Mouse (Mus musculus) telencephalon, adult 2 months (tissue): ENCODE measurements around the gene Sema6b.
"Not testable (repeated sequence)": the region's sequence is repeated elsewhere in the genome, so short reads cannot be mapped to it uniquely, and the experiment has no call there.

Experiments used
- DNase-seq: peaks from one replicate; pipeline ENCODE4 v3.0.0-alpha.2; 2011; ENCODE audit warnings: low read depth, low spot score

The Sema6b gene

GRCm38 (mm10) chr17:56119431-56119830 lies 20.7 kb downstream of the Sema6b start:
- DNase-seq: no peak

GRCm38 (mm10) chr17:56117251-56117710 lies 22.9 kb downstream of the Sema6b start, which contains the start of gene Plin5:
Gene Plin5, minus strand, starts transcription at chr17:56117596.
- no peak for DNase-seq

- no peak for DNase-seq
Measured at GRCm38 (mm10) chr17:56116193-56116592, 23.9 kb downstream of the Sema6b start.

- no peak for DNase-seq
Measured at GRCm38 (mm10) chr17:56112743-56113142, 27.4 kb downstream of the Sema6b start.

- peak; percentile 43 for DNase-seq
Measured at GRCm38 (mm10) chr17:56111864-56112263, 28.3 kb downstream of the Sema6b start.

DNA sequence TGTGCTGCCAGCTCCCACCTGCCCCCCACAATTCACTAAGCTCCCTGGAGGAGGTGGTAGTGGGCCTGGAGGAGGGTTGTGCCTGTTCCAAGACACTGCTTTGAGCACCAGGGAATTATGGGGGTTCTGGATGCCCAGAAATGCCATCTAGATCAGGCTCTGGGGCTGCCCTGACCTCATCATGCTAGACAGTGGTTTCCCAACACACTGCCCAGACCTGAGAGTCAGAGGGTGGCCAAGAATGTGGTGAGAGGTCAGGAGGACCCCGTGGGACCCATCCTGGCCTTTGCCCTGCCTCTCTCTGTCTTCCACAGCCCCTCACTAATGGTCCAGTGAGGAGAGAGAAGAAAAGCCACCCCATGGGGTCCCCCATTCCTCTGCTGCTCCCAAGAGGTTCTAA lies 29.1 kb downstream of the Sema6b start:
- no peak for DNase-seq

DNA sequence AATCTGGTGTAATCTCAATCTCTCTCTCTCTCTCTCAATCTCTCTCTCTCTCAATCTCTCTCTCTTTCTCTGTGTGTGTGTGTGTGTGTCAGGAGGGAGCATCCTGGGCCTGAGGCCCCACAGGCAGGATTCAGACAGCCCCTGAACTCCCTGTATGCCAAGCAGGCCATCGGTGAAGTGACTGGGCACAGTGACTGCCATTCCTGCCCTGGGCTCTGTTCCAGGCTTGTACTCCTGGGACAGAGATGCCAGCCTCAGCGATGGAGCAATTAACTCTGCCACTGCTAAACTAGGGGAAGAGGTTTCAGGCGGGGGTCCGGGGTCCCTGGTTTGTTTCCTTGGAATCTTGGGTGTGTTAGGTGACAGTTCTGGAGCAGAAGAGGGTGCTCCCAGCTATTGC lies 29.6 kb downstream of the Sema6b start:
- DNase-seq: no peak

GRCm38 (mm10) chr17:56109219-56110051 lies 30.7 kb downstream of the Sema6b start, which contains the start of gene Plin4:
Gene Plin4, minus strand, starts transcription at chr17:56109803.
- DNase-seq: no peak

- peak; percentile 27 for DNase-seq
Measured at GRCm38 (mm10) chr17:56108334-56109044, 31.7 kb downstream of the Sema6b start.

GRCm38 (mm10) chr17:56107736-56108135 lies 32.4 kb downstream of the Sema6b start:
- DNase-seq: no peak

DNA sequence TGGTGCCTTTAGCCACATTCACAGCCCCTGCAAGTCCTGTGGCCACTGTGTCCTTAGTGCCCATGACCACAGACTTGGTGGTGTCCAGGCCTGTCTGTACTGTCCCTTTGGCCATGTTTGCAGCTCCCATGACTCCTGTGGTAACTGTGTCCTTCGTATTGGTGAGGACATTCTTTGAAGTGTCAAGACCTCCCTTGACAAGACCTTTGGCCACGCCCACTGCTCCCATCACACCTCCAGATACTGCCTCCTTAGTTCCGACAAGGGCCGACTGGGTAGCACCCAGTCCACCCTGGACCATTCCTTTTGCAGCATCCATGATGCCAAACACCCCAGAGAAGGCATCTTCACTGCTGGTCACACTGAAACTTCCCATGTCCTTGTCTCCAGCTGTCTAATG lies 33.2 kb downstream of the Sema6b start:
- DNase-seq: no peak

GRCm38 (mm10) chr17:56106436-56106835 lies 33.7 kb downstream of the Sema6b start:
- not testable (repeated sequence) for DNase-seq

DNA sequence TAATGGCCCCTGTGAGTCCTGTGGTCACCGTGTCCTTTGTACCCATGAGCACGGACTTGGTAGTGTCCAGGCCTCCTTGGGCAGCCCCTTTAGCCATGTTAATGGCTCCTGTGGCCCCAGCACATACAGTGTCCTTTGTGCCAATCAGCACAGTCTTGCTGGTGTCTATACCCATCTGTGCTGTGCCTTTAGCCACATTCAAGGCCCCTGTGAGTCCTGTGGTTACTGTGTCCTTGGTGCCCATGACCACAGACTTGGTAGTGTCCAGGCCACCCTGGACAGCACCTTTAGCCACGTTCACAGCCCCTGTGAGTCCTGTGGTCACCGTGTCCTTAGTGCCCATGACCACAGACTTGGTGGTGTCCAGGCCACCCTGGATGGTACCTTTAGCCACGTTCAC lies 35.3 kb downstream of the Sema6b start:
- not testable (repeated sequence) for DNase-seq

DNA sequence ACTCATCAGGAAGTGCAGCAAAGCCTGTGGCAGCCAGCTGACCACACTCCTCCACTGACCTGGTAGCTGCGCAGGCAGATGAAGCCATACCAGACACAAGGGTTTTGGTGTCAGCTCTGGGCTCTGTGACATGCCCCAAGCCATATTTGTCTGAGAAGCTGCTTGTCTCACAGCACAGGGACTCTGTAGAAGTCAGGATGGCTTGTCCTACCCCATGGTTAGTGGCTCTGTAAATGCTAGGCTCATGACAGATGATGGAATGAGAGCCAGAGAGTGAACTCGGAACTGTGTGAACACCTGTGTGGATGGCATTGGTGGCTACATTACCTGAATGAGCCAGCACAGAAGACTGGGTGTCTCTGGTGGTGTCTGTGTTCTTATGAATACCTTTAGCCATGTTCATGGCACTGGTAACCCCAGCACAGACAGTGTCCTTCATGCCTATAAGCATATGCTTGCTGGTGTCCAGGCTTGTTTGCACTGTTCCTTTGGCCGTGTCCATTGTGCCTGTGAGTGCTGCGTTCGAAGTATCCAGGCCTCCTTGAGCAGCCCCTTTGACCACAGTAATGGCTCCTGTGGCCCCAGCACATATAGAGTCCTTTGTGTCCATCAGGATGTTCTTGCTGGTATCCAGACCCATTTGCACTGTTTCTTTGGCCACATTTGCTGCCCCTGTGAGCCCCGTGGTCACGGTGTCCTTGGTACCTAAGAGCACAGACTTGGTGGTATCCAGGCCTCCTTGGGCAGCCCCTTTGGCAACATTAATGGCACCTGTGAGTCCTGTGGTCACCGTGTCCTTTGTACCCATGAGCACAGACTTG lies 36.5 kb downstream of the Sema6b start:
- no peak for DNase-seq

GRCm38 (mm10) chr17:56102927-56103326 lies 37.2 kb downstream of the Sema6b start:
- DNase-seq: no peak

GRCm38 (mm10) chr17:56102158-56102557 lies 38.0 kb downstream of the Sema6b start:
- no peak for DNase-seq

DNA sequence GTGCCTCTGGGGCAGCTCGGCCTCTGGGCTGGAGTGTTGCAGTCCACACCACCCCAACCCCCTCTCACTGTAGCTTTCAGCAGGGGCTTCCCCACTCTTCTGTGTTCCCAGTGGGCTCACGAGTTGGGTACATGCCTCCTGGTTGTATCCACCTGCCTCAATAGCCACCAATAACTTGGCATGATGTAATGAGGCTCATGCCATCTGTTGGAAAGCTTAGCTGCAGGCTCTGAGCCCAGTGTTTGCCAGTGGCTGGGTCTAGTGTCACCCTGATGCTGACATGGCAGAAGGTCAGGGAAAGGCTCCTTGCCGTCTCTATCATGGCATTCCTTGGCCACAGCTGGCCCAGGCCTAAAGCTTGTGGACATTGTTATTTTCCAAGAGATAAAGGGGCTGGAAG lies 39.3 kb downstream of the Sema6b start:
- no peak for DNase-seq

DNA sequence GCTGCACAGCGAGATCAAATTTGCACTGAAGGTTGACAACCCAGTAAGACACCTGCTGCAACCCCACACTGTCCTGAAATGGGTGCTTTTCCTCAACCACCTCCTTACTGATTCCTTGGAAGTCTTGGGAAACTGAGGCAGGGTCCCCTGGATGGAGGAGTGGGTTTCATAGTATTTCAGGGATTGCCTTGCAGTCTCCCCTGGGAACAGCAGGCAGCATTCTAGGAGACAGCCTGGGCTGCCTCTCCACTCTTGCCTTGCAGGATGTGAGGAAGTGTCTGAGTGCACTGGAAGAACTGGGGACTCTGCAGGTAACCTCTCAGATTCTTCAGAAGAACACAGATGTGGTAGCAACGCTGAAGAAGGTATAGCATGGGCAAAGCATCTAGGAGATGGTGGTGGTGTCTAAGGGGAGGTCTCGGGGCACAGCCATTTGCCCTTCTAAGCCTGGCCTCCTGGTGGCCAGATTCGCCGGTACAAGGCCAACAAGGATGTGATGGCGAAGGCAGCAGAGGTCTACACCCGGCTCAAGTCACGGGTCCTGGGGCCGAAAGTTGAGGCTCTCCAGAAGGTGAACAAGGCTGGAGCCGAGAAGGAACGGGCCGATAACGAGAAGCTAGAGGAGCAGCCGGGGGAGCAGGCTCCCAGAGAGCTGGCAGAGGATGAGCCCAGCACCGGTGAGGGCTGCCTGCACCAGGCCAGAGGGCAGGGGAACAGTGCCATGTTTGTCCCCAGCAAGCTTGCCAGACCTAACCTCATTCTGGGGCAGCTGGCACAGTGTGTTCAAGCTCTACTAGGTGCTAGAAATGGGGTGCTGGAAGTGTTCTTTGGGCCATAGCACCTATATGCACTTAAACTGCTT lies 41.2 kb downstream of the Sema6b start:
- DNase-seq: no peak

- DNase-seq: no peak
Measured at GRCm38 (mm10) chr17:56098180-56098579, 42.0 kb downstream of the Sema6b start.

- no peak for DNase-seq
Measured at GRCm38 (mm10) chr17:56096883-56097282, 43.3 kb downstream of the Sema6b start.

DNA sequence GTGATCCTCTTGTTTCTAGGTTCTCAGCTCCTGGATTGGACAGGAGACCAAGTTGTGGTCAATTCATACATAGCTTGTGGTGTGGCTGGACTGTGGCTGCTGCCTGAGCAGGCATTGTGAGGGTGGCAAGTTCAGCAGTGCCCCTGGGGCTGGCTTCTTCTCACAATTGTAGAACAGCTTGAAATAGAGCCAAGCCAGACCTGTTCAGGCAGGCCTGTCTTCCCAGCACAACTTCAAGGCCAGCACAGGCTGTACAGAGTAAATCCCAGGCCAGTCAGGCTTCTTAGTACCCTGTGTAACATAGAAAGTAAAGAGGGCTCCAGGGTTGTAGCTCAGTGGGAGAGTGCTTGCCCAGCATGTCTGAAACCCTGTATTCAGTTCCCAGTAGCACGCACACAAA lies 47.3 kb downstream of the Sema6b start:
- no peak for DNase-seq
